ENCODE assay signal across 19 mouse cellular contexts in genomic region chr6:65743871-65744202, GRCm38 (mm10).
"Had no signal": no experiment of that assay in that cellular context is flagged by ENCODE, and none has a peak within 500 bp of the region (broad histone marks: within the 10 kb centered on the region; RNA-seq: fewer than 3 reads in every experiment).

No protein-coding gene starts in this region.

- H3K4me2 ChIP-seq: limb, embryonic 12.5 days; limb, embryonic 15.5 days; liver, embryonic 11.5 days; lung, embryonic 14.5 days; stomach, embryonic 15.5 days had no signal

- H3K9me3 ChIP-seq: limb, embryonic 15.5 days; stomach, embryonic 15.5 days had no signal

- H3K27ac ChIP-seq: limb, embryonic 12.5 days; limb, embryonic 15.5 days; liver, embryonic 14.5 days; macrophage; stomach, embryonic 15.5 days had no signal

- H3K4me1 ChIP-seq: limb, embryonic 15.5 days; stomach, embryonic 15.5 days had no signal

- H3K27me3 ChIP-seq: limb, embryonic 12.5 days; limb, embryonic 15.5 days; stomach, embryonic 15.5 days had no signal

- H3K4me3 ChIP-seq: limb, embryonic 12.5 days; limb, embryonic 15.5 days; stomach, embryonic 15.5 days had no signal

- DNase-seq: kidney, adult 18-20 months; kidney, adult 9 months; kidney, postnatal 14 days; kidney, postnatal 4 days; left cerebral cortex, postnatal 4 days; liver, postnatal 0 days; lung, embryonic 14.5 days; right cerebral cortex, adult 18-20 months; right cerebral cortex, postnatal 14 days; right cerebral cortex, postnatal 4 days; thymus, postnatal 25 days had no signal

- ATAC-seq: intestine, embryonic 16.5 days; liver, postnatal 0 days; lung, postnatal 0 days had no signal

- H3K9ac ChIP-seq: limb, embryonic 12.5 days; limb, embryonic 15.5 days; liver, embryonic 14.5 days; liver, postnatal 0 days; lung, embryonic 14.5 days; stomach, embryonic 15.5 days had no signal

- H3K36me3 ChIP-seq: limb, embryonic 12.5 days; limb, embryonic 15.5 days; stomach, embryonic 15.5 days had no signal
